Mouse (Mus musculus) ovary, postnatal 10 days (tissue): ENCODE results near the gene Gal3st2.
"Not testable (repeated sequence)": the region's sequence is repeated elsewhere in the genome, so short reads cannot be mapped to it uniquely, and the experiment has no call there.

Experiments used
- DNase-seq: peaks from one replicate; pipeline ENCODE4 v3.0.0; 2022; ENCODE audit warnings: low spot score

Gene Gal3st2

DNA sequence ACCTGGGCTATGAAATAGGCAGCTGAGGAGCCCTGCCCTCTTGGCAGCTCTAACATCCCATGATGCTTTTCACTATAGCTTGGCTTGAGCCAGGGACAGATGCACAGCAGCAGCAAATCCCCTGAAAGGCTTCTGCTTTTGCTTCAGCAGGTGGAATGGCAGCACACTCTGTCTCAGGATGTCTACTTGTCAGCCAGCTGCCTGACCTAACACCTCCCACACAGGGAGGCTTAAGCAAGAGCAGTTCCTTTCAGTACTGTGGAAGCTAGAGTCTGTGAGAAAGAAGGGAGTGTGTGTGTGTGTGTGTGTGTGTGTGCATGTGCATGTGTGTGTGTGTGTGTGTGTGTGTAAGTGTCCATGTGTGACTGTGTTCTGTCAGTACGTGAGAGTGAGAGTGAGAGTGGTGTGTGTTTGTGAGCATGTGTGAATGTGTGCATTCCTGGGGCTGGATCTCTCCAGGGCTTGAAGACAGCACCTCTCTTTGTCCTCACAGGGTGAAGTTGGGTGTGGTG lies 10.5 kb downstream of the Gal3st2 start:
- DNase-seq = not testable (repeated sequence)

DNA sequence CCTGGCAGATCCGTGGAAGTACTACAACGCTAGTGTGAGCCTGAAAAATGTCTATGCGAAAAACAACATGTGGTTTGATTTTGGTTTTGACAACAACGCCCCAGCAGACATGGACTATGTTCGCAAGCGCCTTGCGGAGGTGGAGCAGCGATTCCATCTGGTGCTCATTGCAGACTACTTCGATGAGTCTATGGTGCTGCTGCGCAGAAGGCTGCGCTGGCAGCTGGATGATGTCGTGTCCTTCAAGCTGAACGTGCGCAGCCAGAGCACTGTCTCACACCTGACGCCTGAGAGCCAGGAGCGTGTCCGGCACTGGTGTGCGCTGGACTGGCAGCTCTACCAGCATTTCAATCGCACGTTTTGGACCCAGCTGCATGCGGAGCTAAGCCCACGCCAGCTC lies 13.3 kb downstream of the Gal3st2 start:
- not testable (repeated sequence) for DNase-seq

DNA sequence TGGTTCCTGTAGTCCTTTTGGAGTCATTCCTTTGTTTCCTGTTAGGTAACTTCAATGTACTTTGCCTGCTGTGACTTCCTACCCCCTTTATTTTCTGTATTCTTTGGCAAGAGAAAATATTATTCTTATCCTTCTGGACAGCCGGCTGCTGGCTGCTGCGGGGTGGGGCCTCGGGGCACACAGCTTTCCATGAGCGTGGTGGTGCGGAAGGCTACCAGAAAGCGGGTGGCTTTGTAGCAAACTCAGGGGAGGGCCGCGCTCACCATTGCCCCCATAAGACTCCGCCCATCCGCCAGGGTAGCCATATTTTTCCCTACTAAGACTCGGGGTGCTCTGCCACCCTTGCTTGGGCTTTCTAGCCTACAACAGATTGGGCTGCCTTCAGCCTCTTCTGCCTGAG lies 20.7 kb downstream of the Gal3st2 start:
- DNase-seq = not testable (repeated sequence)

DNA sequence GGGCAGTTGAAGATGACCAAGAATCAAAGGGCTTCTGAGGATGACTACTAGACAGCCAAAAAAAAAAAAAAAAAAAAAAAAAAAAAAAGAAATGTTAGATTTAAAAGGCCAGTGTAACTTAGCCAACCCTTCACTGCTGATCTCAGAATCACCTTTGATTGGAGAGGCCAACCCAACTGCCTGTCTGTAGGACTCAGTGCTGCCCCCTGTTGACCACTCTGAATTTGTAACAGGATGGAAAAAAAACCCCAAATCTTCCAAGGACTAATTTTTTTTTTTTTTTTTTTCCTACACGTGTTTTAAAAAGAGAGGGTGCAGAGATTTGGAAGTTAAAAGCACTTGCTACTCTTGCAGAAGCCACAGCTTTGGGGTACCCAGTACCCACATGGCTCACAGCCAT lies 29.8 kb downstream of the Gal3st2 start:
- DNase-seq = not testable (repeated sequence)

GRCm38 (mm10) chr1:93897395-93897794 lies 36.3 kb downstream of the Gal3st2 start:
- not testable (repeated sequence) for DNase-seq

- not testable (repeated sequence) for DNase-seq
Observed at GRCm38 (mm10) chr1:93901291-93901690, 40.2 kb downstream of the Gal3st2 start.

DNA sequence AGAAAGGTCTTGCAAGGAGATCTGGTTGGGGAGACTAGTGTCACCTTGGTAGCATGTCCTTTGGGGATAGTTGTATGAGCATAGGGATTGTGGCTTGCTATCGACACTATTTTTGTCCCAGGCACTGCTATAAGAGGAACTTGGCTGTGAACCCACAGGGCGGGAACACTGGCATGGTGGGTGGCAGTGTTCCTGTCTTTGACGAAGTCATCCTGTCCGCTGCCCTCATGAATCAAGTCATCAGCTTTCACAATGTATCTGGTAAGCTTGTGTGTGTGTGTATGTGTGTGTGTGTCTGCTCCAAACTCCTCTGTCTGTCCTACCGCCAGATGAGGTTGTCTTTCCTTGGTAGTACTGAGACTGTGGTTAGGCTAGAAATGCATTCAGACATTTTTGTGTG lies 45.6 kb downstream of the Gal3st2 start:
- not testable (repeated sequence) for DNase-seq

DNA sequence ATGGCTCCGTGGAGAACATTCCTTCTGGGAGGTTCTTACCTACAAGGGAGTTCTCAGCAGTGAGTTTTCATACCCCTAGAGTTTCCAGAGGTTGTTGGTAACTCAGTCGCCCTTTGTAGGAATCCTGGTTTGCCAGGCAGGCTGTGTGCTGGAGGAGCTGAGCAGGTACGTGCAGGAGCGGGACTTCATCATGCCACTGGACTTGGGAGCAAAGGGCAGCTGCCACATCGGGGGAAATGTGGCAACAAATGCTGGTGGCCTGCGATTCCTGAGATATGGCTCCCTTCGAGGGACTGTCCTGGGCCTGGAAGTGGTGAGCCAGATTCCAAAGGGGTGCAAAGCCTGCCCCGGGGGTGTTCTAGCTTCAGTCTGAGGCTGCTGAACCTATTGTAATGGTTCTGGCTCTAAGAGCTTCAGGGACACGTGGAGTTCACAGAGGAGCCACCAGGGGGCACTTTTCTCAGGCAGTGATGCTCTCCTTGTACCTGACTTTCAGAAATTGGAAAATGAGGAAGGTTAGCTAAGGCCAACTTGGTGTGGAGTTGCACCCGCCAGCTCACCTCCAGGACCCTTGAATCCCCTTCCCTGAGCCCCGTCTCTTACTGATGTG lies 48.0 kb downstream of the Gal3st2 start:
- not testable (repeated sequence) for DNase-seq

GRCm38 (mm10) chr1:93911877-93912276 lies 50.8 kb downstream of the Gal3st2 start:
- DNase-seq = not testable (repeated sequence)

- DNase-seq = not testable (repeated sequence)
Observed at GRCm38 (mm10) chr1:93917160-93917559, 56.1 kb downstream of the Gal3st2 start.

DNA sequence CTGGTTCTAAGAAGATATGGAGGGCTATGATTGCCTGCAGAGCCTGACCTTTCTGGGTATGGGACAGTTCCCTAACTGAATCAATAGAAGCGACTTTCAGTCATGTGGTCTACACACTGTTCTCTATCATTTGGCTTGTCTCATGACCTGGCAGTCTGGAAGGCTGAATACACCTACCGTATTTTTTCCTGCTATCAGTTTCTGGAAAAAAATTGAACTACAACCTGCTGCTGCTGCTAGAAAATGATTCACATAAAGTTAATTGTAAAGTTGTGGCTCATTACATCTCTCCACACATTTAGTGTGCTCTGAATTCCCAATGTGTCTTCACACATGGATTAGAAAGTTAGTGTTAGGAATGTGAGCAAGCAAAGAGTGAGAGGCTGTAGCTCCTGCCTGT lies 56.9 kb downstream of the Gal3st2 start, which contains the start of gene Gal3st2b:
TSS of gene Gal3st2b (plus strand) at position 301 of the 400 bp plus-strand sequence.
- DNase-seq = not testable (repeated sequence)

DNA sequence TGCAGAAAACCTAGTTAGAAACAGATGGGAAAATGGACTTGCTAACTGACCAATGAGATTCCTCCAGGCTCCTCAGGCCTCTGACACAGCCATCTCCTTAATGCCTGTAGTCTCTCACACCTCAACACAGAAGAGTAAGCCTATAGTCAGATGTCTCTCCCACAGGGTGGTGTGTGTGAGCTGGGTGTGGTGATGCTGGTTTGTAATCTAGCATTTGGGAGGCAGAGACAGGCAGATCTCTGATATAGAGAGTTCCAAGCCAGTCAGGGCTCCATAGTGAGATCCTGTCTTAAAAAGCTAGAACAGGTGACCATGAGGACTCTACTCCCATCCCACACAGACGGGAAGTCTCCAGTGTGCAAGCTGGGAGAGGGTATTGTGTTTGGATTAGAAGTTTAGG lies 57.7 kb downstream of the Gal3st2 start:
- not testable (repeated sequence) for DNase-seq

DNA sequence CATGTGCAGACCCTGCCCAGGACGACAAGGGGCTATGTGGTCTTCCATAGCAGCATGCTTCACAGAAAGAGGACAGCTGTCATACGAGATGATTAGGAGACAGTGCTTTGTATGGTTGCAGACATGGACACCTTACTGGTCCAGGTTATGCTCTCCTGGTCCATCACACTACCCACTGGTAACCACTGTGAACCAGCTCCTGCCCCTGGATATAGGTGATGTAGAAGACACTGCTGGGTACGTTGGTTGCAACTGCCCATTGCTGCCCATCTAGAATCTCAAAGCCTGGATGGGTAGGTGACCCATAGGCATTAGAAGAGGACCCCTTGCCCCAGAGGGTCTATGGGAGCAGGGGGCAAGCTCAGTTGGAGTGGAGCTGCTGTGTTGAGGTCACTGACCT lies 58.2 kb downstream of the Gal3st2 start:
- DNase-seq = not testable (repeated sequence)

GRCm38 (mm10) chr1:93922609-93923008 lies 61.5 kb downstream of the Gal3st2 start:
- DNase-seq = not testable (repeated sequence)

DNA sequence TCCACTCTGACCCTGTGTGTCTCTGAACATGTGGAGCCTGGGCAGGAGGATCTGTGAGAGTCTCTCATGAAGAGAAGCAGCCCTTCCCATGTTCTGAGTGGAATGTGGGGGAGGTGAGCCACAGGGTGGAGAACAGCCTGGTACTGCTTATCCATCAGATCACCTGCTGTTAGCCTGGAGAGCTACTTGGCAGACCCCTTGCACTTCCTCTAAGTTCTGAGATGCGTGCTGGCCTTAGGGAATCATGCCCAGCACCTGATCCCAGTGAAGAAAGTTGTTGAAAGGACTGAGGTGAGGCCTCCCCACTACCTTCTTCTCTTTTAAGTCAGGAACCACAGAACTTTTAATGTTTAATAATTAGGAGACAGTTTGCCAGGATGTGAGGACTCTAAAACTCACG lies 62.0 kb downstream of the Gal3st2 start:
- not testable (repeated sequence) for DNase-seq
